Mouse (Mus musculus) gastrocnemius, adult 2 months (tissue): ENCODE measurements at regions not wholly inside any gene's neighbourhood (a gene's known extent, or its start where the extent isn't known, plus 50 kb on each side); places are given as distances from the start of the nearest gene placed in this dataset.
A peak's percentile ranks its signal among the peaks of the same experiment; 100 is the strongest.

Source experiments
- DNase-seq: peaks from one replicate; pipeline ENCODE4 v3.0.0; 2022
- H3K27ac ChIP-seq: fragments of 200-600 bp; 2 replicates; pipeline ENCODE4 v1.8.1; 2022; ENCODE audit warnings: mild to moderate bottlenecking
- H3K4me3 ChIP-seq: fragments of 200-600 bp; 2 replicates; pipeline ENCODE4 v1.8.1; 2022; ENCODE audit warnings: mild to moderate bottlenecking, moderate library complexity
- CTCF ChIP-seq: fragments of 200-600 bp; IDR thresholded peaks from 2 replicates; pipeline ENCODE4 v1.8.1; 2022; ENCODE audit warnings: antibody characterized with exemption, mild to moderate bottlenecking, moderate library complexity
- intact Hi-C: fragments of 180-260 bp; cut with DNase I; formaldehyde crosslinking; loops from one replicate; pipeline ENCODE4 v1.15.1; 2025

DNA sequence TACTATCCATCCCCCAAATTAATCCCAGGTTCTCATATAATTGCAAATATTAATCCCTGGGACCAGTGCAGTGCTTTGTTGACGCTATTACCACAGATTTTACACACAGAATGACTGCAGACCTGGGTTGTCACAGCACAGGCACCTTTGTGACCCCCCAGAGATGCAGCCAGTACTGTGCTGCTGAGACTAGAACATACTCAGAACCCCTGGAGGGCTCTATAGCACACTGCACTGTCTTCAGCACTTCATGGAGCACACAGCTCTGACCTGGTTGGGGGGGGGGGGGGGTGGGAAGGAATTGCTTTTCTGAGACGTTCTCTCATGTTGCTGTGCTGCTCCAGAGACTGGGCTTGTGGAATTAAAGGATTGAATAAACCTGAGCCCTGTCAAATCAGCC lies 154.9 kb upstream of the Gm34302 start:
- no peak for TF ChIP-seq CTCF
- no peak for DNase-seq
- Histone ChIP-seq H3K27ac (no peak overlapping the region), H3K4me3 (no peak overlapping the region)
- intact Hi-C loops = no loop called here

DNA sequence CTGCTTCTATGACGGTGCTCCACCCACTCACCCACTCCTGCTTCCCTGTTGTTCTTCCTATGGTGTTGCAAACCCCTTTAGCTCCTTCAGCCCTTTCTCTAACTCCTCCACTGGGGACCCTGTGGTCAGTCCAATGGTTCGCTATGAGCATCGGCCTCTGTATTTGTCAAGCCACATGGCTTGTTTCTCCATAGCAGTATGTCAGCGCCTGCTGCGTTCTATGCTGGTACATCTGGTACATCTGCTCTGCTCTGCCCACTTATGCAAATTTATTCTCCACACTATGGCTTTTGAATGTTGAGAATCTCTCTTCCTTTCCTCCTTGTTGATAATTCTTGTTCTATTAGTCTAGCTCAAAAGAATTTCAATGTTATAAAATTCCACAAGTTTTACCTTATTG lies 154.2 kb upstream of the Gm34302 start:
- DNase-seq = no peak
- intact Hi-C loops = no loop called here
- Histone ChIP-seq H3K4me3 (no peak overlapping the region), H3K27ac (no peak overlapping the region)
- TF ChIP-seq CTCF = no peak

DNA sequence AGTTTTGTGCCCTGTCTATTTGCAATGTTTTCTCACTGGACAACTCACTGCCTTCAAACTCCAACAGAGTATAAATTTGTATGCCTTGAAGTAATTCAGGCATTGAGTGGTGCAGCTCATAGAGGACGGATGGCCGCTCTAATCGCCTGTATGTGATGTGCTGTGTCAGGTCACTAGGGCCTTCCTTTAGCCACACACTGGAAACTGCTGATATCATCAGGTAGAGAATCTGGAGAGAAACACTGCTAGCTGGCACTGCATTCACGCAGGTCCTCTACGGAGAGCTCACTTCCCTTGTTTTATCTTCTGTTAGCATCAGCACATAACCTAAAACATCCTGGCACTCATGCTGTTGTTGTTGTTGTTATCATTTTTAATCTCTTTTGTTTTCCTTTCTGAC lies 144.0 kb upstream of the Gm34302 start:
- H3K27ac ChIP-seq = no peak overlapping the region

DNA sequence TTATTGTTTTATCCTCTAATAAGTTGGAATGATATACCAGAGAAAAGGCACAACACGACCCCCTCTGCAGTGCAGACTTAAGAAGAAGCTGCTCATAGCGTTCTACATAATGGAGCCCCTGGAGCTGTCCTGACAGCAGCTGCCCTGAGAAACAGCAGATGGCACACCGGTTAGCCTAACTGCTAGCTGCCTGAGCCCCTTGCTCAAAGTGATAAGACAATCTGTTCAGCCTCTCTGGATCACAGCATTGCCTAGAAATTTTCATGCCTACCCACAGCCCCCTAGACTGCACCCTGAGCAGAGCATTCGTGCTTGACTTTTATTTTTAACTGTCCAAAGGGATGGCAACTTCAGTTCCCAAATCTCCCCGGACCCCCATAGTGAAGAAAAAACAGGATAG lies 132.4 kb upstream of the Gm34302 start:
- TF ChIP-seq CTCF = no peak
- intact Hi-C loops = no loop called here

More for the DNA sequence above, 144.0 kb upstream of the Gm34302 start:
- intact Hi-C loops = no loop called here
- no peak for TF ChIP-seq CTCF
- no peak for DNase-seq
- no peak overlapping the region for H3K4me3 ChIP-seq

DNA sequence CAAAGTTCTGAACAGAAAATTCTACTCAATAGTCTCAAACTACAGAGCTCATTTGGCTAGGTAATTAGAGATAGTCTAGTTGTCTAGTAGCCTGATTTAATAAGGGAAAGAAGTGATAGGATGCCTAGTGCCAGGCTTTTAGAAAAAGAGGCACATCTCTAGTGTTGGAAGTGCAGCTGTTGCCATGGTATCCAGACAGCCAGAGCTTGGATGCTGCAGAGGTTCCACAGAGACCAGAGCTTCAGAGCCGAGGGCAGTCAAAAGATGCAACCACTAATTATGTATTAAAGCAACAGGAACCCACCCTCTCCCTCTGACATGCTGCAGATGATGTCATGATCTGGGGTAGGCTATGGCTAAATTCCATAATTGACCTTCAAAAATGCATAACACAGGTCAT lies 130.0 kb upstream of the Gm34302 start:
- no peak for TF ChIP-seq CTCF
- DNase-seq = no peak
- no peak overlapping the region for H3K4me3 ChIP-seq
- intact Hi-C loops = no loop called here
- H3K27ac ChIP-seq = no peak overlapping the region

More for the DNA sequence above, 132.4 kb upstream of the Gm34302 start:
- no peak overlapping the region for H3K4me3 ChIP-seq
- no peak overlapping the region for H3K27ac ChIP-seq
- DNase-seq = no peak

DNA sequence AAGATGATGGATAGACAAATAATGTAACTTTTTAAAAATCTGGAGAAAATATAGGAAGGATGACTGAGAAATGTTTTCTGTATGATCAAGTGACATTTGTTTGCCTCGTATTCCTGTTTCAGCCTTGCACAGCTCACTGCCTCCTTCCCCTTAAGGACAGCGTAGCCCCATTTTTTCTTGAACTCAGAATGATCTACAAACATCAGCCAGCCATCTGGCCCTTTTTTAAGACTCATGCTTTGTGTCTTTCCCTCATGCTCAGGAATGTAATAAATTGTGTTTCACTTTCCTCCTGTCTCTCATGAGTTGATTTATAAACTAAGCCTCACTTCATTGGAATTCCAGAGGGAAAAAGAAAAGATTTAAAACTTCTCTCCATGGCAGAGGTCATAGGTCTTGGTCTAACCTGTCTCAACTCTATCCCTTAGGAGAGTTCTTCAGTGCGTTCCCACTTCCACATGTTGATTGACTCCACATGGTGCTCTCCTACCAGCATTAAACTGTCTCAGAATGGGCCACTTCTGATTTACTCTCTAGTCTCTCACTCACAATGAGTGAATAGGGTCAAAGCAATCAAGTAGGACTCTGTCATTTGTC lies 129.2 kb upstream of the Gm34302 start:
- no peak overlapping the region for H3K27ac ChIP-seq
- TF ChIP-seq CTCF = no peak
- intact Hi-C loops = no loop called here
- no peak overlapping the region for H3K4me3 ChIP-seq
- DNase-seq = no peak

DNA sequence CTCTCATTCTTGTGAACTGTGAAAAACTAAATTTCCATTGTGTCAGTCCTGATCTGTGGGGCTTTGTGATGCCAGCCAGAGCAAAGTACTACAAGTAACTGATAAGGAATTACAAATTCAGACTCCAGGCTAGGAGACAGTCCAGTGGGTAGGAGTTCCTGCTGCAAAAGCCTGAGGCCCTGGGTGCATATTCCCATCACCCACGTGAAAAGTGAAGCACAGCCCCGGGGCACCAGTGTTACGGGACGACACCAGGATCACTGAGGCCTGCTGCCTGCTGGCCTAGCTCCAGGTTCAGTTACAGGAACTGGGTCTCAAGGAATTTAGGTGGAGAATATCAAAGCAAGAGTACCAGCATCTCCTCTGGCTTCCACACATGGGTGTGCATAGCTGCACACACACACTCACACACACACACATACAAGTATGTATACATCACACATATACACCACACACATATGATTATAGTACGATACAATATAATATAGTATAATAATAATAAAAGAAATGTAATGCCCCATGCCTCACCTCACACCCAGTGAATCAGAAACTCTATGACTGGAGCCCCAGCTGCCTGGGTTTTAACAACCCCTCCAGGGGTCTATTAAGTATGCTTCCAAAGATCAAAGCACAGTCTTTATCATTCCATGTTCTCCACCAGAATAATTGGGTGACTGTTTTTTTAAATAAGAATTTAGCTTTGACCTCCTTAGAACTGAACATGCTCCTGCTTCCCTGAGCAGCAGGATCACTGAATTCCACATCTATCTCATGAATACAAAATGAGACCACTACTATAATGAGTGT lies 126.6 kb upstream of the Gm34302 start:
- H3K4me3 ChIP-seq = no peak overlapping the region
- intact Hi-C loops = no loop called here

DNA sequence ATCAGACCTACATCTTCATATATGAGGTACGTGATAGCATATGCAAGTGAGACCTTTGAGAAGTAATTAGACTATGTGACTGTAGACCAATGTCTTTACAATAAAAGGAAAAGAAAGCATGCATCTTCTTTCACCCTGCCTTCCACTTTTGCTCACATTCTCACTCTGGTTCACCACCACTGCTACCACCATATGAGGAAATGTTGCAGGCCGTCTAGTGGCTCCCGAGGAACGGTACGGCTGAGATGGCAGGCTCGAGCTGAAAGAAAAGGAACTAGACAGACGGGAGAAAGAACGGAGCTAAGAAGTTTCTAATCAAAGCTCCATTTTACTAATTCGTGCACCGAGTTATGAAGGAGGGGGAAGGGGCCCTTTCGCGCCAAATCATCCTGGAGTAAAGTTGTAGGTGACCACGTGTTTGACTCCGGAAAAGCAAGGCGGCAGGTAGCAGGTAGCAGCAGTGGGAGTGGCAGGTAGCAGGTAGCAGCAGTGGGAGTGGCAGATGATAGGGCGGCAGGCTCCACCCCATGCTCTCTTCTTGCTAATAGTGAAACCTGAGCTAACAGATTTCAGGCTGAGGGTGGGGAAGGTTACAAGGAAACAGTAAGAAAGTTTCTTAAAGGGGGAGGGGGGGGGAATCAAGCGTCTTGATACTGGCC lies 125.9 kb upstream of the Gm34302 start:
- DNase-seq = no peak
- no peak overlapping the region for H3K27ac ChIP-seq
- TF ChIP-seq CTCF = no peak
- intact Hi-C loops = no loop called here
- H3K4me3 ChIP-seq = no peak overlapping the region

More for the DNA sequence above, 126.6 kb upstream of the Gm34302 start:
- DNase-seq = no peak
- no peak for TF ChIP-seq CTCF
- H3K27ac ChIP-seq = no peak overlapping the region

DNA sequence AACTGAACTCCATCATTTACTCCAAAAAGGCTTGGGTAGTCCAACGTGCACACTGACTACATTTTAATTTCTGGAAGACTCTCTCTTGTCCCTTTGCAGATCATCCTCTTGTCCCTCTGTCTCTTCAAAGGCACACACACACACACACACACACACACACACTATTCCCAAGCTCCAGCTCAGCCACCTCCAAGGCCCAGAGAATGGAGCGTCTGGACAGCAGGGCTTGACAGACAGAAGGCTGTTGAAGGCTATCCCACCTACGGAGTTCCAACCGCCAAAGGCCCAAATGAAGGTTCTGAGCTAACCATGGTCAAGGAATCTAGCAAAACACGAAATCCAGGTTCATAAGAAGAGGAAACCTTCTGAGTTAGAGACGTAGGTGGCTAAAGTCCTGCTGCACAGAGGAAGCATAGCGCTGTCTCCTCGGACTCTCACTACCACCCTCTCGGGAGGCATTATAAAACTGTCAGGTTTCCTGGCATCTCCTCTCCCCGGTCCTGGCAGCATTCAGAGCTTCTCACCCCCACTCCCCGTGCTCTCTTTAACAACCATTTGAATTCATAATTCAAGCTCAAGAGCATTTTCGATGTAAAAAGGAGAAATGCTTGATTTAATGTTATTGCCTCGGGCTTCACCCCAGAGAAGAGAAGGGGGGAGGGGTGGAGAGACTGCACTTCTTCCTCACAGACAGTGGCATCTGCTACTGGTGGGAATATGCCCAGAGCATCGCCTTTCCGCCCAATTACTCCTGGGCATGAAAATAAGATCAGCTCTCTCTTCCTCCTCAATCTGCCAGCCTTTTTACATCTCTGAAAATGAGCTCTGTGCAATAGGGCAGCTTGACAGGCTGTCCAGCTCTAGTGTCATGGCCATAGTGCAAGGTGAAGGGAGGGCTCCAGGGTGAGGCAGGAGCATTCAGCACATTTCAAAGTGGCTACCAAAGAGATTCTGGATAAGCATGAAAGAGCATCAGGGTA lies 99.3 kb upstream of the Gm34302 start:
- intact Hi-C loops = no loop called here
- no peak overlapping the region for H3K4me3 ChIP-seq
- no peak for DNase-seq
- TF ChIP-seq CTCF = no peak
- H3K27ac ChIP-seq = no peak overlapping the region

DNA sequence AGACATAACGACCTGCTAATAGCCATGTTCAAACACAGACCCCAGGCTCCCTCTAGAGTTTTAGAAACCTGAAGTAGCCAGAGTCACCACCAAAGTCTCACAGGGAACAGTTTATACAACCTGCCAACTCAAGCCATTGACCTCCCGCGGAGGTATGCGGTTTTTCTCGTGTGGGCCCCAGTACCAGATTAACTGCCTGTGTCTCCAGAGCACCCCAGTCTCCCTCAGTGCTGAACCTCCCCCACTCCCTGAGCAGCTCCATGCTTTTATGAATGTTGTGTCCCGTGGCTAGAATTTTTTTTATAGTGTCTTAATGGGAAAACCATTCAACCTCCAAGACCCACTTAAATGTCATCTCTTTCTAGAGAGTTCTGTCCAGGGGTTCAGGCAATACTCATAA lies 98.5 kb upstream of the Gm34302 start:
- no peak for DNase-seq
- H3K27ac ChIP-seq = no peak overlapping the region
- no peak overlapping the region for H3K4me3 ChIP-seq
- no peak for TF ChIP-seq CTCF
- intact Hi-C loops = no loop called here

DNA sequence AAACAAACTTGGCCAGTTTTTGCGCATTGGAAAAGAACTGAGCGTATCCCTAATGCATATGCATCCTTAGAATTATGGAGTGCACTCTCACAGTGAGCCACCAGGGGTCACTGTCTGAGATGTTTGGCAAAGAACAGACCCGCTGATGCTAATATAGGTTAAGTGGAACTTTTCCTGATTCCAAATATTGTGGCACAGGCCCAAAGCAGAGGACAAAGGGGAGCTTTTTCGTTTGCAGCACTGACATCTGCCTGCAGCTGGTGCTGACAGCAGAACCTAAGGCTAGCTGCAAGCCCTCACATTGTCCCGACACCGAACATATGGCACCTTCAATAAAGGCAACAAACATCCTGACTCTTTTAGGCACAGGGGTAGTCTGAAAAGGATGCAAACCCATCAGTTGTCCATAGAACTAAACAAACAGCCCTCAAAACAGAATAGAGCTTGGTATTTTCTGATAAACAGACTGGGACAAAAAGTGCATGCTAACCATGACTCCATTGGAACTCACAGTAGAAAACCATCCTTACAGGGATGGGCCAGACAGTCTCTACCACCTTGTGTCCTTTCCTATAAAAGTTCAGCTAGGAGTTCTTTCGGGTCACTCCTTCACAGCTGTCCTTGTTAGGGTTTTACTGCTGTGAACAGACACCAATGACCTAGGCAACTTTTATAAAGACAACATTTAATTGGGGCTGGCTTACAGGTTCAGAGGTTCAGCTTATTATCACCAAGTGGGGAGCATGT lies 87.1 kb upstream of the Gm34302 start:
- TF ChIP-seq CTCF = peak; percentile 85
- intact Hi-C loops = loop anchor here (5.0 kb wide), 1 partner anchor 297 kb away; no protein-coding TSS in a partner anchor
- DNase-seq = peak; percentile 50
- H3K4me3 ChIP-seq = no peak overlapping the region
- H3K27ac ChIP-seq = no peak overlapping the region

DNA sequence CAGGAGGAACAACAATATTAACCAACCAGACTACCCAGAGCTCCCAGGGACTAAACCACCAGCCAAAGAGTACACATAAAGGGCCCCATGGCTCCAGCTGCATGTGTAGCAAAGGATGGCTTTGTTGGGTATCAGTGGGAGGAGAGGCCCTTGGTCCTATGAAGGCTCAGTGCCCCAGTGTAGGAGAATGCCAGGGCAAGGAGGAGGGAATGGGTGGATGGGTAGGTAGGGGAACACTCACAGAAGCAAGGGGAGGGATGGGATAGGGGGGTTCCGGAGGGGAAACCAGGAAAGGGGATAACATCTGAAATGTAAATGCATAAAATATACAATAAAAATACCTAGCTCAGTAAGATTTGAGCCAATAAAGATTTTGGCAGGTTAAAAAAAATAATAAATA lies 86.4 kb upstream of the Gm34302 start:
- intact Hi-C loops = loop anchor here (5.0 kb wide), 1 partner anchor 297 kb away; no protein-coding TSS in a partner anchor
- H3K27ac ChIP-seq = no peak overlapping the region
- no peak for TF ChIP-seq CTCF
- no peak for DNase-seq
- H3K4me3 ChIP-seq = no peak overlapping the region
